Mouse (Mus musculus) NIH3T3 (cell line): Measurements from ENCODE around the gene Tfap4.
"Not testable (repeated sequence)": the region's sequence is repeated elsewhere in the genome, so short reads cannot be mapped to it uniquely, and the experiment has no call there.

ENCODE experiments used
- DNase-seq: peaks from one replicate; pipeline ENCODE4 v3.0.0-alpha.2; 2012; ENCODE audit warnings: low read depth

Tfap4 gene

DNA sequence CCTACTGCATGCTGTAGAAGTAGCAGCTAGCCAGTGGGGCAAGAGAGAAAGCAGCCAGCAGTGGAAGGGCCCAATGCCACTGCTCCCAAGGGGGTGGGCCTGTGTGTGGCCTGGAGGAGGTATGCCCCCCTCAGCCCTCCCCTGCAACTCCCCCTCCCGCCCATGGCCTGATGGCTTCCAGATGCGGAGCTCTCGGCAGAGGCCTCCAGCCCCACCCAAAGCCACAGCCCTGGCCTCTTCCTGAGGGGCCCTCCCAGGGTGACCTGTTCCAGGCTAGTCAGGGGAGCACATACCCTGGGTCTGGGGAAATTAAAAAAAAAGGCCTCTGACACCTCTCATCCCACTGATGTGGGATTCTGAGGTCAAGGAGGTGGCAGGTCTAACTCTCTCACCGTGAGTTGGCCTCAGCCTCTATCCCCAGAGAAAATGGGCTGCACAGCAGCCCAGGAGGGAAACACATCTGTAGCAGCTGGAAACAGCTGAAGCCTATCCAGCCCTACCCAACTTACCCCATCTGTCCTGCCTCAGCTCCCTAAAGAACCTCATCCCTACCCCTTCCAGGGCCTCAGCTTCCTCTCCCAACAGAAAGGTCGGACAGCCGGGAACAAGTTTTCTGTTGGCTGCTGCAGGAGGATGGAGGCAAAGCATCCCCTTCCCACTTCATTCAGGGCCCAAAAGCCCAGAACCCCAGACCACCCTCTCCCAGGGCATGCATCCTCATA is 6.7 kb downstream of the Tfap4 start:
- peak; percentile 87 for DNase-seq

DNA sequence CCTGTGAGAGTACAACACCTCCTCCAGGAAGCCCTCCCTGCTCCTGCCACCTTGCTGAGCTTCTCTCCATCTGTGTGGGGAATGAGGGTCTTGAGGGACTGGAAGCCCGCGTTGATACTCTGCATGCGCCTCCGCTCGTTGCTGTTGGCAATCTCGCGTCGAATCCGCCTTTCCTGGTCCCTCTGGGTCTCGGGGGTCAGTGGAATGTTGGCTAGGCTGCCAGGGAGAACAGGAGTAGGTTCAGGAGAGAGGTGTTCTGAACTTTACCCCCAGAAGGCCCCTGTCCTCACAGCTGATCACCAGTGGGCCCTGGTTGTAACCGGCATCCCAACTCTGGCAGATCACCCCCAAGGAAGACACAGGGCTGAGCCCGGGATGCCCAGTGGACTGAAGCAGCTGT is 7.8 kb downstream of the Tfap4 start:
- no peak for DNase-seq

DNA sequence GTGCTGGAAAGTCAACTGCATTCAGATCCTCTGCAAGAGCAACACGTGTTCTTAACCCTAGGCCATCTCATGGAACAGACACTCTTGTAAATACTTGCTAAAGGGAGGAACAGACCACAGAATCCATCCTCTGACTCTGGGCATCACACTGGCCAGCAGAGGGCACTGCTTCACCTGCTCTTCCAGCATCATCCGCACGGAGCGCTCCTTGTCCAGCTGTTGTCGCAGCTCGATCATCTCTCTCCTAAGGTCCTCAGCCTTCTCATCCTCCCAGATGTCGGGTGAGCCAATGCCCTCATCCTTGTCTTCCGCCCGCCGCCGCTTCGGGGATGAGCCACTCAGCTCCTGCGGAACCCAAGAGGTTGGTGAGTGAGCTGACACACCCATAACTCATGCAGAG is 8.6 kb downstream of the Tfap4 start:
- DNase-seq = peak; percentile 78

GRCm38 (mm10) chr16:4548953-4549688 is 10.5 kb downstream of the Tfap4 start:
- no peak for DNase-seq

GRCm38 (mm10) chr16:4547611-4548010 is 12.0 kb downstream of the Tfap4 start:
- DNase-seq = peak; percentile 60

DNA sequence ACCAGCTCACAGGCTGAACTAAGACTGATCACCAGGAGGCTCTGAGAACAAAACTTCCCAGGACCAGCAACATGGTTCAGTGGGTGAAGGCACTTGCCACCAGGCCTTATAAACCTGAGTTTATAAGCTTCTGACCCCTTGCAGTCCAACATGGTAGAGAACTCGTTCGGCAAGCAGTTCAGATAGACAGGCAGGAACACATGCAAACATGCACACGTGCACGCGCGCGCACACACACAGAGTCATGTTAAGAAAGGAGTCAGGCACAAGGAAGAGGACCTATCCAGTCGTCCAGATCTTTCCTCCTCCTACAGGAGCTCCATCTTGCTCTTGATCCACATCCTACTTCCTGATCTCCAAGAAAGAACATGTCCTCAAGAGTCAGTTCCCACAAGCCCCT is 12.8 kb downstream of the Tfap4 start:
- no peak for DNase-seq

- no peak for DNase-seq
Observed at GRCm38 (mm10) chr16:4544845-4545244, 14.8 kb downstream of the Tfap4 start.

GRCm38 (mm10) chr16:4543266-4543665 is 16.4 kb downstream of the Tfap4 start:
- DNase-seq = peak; percentile 72

GRCm38 (mm10) chr16:4542236-4542774 is 17.3 kb downstream of the Tfap4 start:
- DNase-seq = no peak

DNA sequence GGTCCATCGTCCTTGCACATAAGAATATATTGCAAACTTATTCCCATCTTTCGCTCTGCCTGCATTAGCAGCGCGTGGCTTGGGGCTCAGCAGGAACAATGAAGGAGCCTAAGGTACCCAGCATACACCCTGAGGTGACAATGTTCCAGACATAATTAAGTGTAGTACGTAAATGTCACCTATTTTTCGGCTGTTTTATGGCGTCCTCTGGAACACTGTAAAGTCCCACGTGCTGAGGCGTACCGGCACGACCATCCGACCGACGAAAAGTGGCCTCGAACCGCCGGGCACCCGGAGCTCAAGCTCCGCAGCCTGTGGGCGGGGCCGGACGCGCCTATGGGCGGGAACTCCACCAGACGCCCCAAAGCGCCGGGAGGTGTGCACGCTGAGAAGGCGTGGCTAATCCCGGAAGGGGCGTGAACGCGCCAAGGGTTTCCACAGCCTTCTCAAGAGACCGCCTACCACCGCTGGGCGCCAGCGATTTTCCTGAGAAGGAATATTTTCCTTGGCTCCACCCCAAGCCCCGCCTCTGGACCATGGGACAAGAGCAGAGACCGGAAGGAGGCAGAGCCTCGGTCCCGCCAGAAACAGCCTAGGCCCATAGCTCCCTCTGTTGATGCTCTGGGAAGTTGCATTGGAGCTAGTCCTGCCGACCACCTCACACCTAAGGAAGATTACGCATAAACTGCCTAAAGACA is 18.0 kb downstream of the Tfap4 start, which contains the start of gene Srl:
Srl (minus strand) TSS at position 316 of the 698 bp plus-strand sequence.
- DNase-seq = peak; percentile 100

- DNase-seq = no peak
Observed at GRCm38 (mm10) chr16:4541033-4541432, 18.6 kb downstream of the Tfap4 start.

DNA sequence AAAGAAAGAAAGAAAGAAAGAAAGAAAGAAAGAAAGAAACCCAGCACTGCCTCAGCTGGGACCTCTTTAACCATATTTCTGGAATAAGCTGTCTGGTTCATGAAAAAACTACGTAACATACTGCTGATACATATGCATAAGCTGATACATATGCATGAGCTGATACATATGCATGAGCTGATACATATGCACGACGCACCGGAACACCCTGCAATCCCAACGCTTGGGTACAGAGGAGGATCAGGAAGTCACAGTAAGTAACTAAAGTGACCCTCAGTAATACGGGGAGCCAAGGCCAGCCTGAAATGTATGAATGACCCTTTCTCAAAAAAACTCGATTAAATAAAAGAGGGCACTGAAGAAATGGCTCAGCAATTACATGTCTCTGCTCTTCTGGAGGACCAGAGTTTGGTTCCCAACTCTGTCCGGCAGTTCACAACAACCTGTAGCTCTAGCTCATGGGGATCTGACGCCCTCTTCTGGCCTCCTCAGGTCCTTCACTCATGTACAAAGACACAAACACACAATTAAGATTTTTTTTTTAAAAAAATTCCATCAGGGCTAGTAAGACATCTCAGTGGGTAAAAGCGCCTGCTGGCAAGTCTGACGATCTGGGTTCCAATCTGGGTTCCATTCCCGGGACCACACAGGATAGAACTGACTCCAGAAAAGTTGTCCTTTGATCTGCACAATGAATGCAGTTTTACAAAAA is 19.4 kb downstream of the Tfap4 start:
- no peak for DNase-seq

GRCm38 (mm10) chr16:4539521-4539920 is 20.1 kb downstream of the Tfap4 start:
- DNase-seq = no peak

DNA sequence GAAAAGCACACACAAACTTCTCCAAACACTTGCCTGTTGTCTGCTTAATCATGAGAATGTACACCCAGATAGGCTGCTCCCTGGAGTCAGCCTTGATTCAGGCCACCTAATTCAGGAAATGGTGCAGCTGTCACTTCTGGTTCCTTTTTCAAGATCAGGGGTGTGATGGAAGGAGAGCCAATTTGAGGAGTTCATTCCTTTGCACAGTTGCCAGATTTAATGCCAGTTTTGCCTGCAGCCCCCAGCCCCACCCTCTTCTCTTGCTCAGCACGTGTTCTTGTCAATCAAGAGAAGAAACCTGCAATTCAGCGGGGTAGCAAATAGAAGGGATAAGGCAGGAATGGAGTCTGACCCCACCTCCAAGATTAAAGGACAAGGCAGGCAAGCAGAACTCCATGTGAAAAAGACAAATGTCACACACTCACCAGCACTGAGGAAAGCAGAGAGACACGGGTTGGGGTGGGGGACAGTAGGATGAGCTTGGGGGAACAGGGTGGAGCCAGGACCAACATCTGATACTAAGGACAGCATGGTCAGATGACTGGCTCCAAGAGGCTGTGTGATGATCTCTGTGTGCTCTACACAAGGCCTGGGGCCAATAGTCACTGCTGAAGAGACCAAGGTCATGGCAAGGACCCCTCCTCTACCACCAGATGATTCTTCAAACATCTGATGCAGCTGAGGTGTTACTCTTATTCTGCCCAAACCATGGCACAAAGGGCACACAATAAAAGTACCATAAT is 21.9 kb downstream of the Tfap4 start:
- no peak for DNase-seq

DNA sequence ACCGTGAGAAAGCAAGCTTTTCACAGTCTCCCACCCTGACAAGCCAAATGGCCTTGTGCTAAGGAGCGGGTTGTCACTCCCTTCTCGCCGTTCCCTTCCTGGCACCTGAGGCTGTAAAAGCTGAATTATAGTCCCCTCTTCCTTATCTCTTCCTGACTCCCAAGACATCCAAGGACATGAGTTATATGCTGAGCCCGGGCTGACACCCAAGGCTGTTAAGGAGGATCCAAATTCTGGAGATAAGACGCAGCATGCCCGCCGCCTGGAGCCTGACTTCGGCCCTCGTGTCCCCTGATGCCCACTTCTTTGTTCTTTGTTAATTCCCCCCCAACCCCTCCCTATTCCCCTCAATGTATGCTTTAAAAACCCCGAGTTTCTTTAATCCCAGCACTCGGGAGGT is 32.3 kb downstream of the Tfap4 start:
- DNase-seq = not testable (repeated sequence)

- DNase-seq = no peak
Observed at GRCm38 (mm10) chr16:4523313-4524004, 36.2 kb downstream of the Tfap4 start.

DNA sequence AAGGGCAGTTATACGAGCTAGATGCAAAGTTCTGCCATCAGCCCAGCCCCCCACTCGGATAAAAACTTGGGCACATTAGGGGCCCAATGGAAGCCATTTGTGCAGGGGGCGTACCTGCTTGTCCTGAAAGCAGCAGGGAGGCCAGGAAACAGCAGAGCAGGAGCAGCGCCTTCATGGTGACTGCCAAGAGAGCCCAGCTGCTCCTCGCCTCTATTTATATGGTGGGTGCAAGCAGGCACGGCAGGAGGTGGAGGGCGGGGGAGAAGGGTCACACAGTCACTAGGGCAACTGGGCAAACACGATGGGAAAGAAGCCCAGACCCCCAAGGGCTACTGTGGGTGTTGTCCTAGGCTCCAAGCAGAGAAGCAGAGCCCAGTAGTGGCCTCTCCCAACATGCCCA is 36.8 kb downstream of the Tfap4 start:
- no peak for DNase-seq

DNA sequence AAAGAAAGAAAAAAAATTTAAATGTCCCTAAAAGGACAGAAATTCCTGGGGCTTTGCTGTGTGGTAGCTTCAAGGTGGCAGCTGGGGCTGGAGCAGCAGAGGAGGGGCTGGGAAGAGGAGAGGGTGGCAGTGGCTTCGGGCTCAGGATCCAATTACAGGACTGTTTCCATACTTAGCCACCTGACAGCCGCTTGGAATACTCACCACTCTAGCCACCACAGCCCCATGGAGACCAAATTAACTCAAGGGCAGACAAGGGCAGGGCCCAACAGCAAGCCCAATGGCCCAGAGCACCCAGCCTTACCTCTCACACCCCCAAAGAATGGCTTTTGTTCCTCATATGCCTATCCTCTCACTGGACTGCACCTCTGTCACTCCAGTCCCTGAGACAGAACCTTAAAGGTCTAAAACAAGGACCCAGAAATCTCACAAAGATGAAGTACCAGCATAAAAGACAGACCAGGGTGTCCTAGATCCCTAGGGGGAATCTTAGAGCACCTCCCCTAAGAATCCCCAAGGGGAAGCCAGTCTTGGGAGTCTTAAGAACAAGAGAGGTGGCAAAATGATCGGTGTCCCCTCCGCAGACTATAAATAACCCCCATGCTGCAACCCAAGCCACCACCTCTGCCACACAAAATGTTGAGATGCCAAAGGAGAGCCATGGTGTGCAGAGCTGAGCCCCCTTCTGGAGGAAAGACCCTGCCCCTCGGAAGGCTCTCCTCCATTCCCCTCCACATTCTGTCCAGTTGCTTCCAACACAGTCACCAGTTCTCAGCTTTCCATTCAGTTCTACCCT is 37.7 kb downstream of the Tfap4 start:
- no peak for DNase-seq

GRCm38 (mm10) chr16:4521074-4521667 is 38.5 kb downstream of the Tfap4 start:
- no peak for DNase-seq
